In genomic region chr16:20516032-20516431, GRCm38 (mm10) we compare ENCODE assay signal across 1 mouse cellular context.
TF ChIP-seq lines count a peak whose summit lies in the region.

No protein-coding gene starts in this region.

TF ChIP-seq in CH12.LX, 34 proteins besides CTCF, POLR2A, EP300 and RAD21 (continued from another document):
- TF ChIP-seq USF2 (conservative IDR thresholded peaks at IDR 0.05; ENCODE audit: low read depth, low read length): no peak
